Mouse (Mus musculus) E14TG2a.4 (cell line): ENCODE measurements around the gene H3f3a.

Experiments used
- H3K27me3 ChIP-seq: 2 replicates; pipeline ENCODE4 v1.6.1; 2014; ENCODE audit warnings: low read length, control low read depth; ENCODE audit not compliant: insufficient read depth
- H3K36me3 ChIP-seq: 2 replicates; pipeline ENCODE4 v1.6.1; 2014; ENCODE audit warnings: low read length, control low read depth; ENCODE audit not compliant: insufficient read depth
- H3K4me1 ChIP-seq: replicated peaks from 2 replicates; pipeline ENCODE4 v1.6.1; 2014; ENCODE audit warnings: low read depth, low read length, control low read depth
- H3K4me3 ChIP-seq: replicated peaks from 2 replicates; pipeline ENCODE4 v1.5.1; 2014; ENCODE audit warnings: mild to moderate bottlenecking, low read length
- H3K9me3 ChIP-seq: 2 replicates; pipeline ENCODE4 v1.6.1; 2014; ENCODE audit warnings: low read length, control low read depth
- CTCF ChIP-seq: conservative IDR thresholded peaks from 2 replicates; pipeline ENCODE4 v1.5.1; 2014; ENCODE audit warnings: low read length
- NANOG ChIP-seq: IDR thresholded peaks from 2 replicates; pipeline ENCODE4 v1.6.1; 2014; ENCODE audit warnings: borderline replicate concordance, low read length, mixed read lengths
- POU5F1 ChIP-seq: IDR thresholded peaks from 2 replicates; pipeline ENCODE4 v1.6.1; 2014; ENCODE audit warnings: low read length, borderline replicate concordance

H3f3a gene

GRCm38 (mm10) chr1:180812463-180813408, 1.0 kb downstream of the H3f3a start:
- TF ChIP-seq CTCF (no peak), POU5F1 (no peak), NANOG (no peak)
- Histone ChIP-seq H3K4me3 (peak overlapping the region; percentile 97), H3K9me3 (no peaks in the 10 kb centered on the region), H3K27me3 (no peaks in the 10 kb centered on the region), H3K4me1 (peaks cover 54% of the 10 kb centered on the region), H3K36me3 (peaks cover 37% of the 10 kb centered on the region)

DNA sequence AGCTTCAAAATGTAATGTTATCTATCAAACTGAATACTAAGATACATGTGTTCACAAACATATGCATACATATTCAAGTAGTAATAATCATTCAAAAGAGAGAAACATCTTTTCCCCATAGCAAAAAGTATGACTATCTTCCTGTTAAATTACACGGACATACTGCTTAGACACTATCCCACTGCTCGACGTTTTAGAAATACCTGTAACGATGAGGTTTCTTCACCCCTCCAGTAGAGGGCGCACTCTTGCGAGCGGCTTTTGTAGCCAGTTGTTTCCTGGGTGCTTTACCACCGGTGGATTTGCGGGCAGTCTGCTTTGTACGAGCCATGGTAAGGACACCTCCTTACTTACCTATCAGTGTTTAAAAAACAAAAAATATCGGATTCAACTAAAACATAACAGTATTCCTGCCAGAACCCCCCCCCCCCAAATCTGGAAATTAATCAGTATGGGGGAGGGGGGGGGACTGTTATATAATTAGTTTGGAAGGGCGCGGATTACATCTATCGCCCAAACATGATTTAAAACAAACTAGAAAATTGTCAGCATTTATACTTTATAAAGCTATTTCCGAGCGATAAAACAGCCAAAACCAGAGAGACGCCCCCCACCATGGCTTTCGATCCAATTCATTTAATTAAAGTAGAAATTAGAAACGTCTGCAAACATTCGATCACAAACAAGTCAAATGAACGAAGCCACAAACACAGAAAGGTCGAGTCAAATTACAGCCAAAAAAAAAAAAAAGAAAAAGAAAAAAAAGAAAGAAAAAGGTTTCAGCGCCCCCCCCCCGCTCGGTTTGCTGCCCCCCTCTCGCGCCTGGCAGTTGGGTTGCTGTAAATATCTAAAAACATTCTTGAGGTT, 1.9 kb downstream of the H3f3a start:
- Histone ChIP-seq H3K4me3 (peak overlapping the region; percentile 97), H3K27me3 (no peaks in the 10 kb centered on the region), H3K9me3 (no peaks in the 10 kb centered on the region), H3K36me3 (peaks cover 46% of the 10 kb centered on the region), H3K4me1 (peaks cover 58% of the 10 kb centered on the region)
- TF ChIP-seq CTCF: peak; percentile 61
- TF ChIP-seq POU5F1: no peak
- no peak for TF ChIP-seq NANOG

DNA sequence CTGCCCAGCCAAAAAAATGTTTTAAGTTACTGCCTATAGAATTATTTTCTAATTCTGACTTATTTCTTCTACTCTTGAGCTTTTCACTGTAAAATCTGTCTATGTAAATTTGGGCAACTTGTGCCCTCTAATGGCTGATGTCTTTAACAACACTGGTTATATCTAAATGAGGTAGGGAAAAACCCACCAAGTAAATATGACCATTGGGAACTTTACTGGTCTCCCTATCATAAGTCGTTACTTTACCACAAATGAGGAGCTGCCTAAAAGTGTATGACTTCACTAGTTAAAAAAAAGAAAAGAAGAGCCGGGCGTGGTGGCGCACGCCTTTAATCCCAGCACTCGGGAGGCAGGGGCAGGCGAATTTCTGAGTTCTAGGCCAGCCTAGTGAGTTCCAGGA, 2.8 kb downstream of the H3f3a start:
- TF ChIP-seq CTCF: peak; percentile 18; the same call in 1 of the 2 replicates
- no peak for TF ChIP-seq NANOG
- Histone ChIP-seq H3K27me3 (no peaks in the 10 kb centered on the region), H3K4me1 (peaks cover 66% of the 10 kb centered on the region), H3K4me3 (peak overlapping the region; percentile 97), H3K36me3 (peaks cover 55% of the 10 kb centered on the region), H3K9me3 (no peaks in the 10 kb centered on the region)

DNA sequence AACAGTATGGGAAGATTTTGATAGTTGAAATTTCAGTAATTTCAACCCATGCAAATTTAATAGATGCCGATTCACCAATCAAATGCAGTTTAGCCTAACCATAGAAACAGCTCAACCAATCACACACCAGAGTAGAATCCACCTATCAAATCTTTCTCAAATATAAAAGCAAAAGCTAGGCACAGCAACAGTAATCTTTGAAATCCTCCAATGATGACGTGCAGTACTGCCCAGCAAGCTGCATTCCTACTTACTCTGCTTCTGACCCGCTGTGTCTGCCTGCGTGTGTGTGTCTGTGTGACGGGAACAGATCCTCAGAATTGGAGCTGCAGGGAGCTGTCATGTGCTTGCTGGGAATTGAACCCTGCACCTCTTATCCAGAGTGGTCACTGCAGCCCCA, 4.9 kb downstream of the H3f3a start:
- Histone ChIP-seq H3K27me3 (no peaks in the 10 kb centered on the region), H3K36me3 (peaks cover 76% of the 10 kb centered on the region), H3K4me1 (peaks cover 65% of the 10 kb centered on the region), H3K9me3 (no peaks in the 10 kb centered on the region), H3K4me3 (no peak overlapping the region; the same call in 1 of the 2 replicates)
- no peak for TF ChIP-seq NANOG
- no peak for TF ChIP-seq POU5F1
- TF ChIP-seq CTCF: no peak

GRCm38 (mm10) chr1:180803881-180804280, 9.9 kb downstream of the H3f3a start:
- no peak overlapping the region for H3K4me3 ChIP-seq
- no peaks in the 10 kb centered on the region for H3K27me3 ChIP-seq
- TF ChIP-seq NANOG (no peak), POU5F1 (no peak), CTCF (no peak)
- peaks cover 48% of the 10 kb centered on the region for H3K4me1 ChIP-seq
- peaks cover 85% of the 10 kb centered on the region for H3K36me3 ChIP-seq
- H3K9me3 ChIP-seq: no peaks in the 10 kb centered on the region

DNA sequence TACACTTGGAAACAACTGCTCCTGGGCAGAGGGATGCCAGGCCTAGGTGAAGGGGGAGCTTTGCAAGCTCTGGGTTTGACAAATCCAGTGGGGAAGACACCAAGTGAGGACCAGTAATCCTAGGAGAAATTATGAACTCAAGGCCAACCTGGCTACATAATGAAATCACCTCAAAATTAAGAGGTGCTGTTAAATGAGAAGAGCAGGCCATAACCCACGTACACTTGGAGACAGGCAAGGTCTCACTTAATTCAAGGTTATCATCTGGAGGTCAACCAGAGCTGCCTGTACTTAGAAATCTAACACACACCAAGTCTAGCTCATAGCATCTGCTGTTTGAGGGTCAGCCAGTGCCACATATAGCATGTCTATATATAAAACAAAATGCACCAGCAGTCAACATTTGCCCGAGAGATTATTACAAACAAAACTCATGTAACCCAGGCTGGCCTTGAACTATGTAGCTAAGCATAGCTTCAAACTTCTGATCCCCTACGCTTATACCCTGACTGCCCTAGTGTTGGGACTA, 12.2 kb downstream of the H3f3a start:
- Histone ChIP-seq H3K4me3 (no peak overlapping the region), H3K4me1 (peaks cover 27% of the 10 kb centered on the region)
- TF ChIP-seq CTCF (no peak), NANOG (no peak), POU5F1 (no peak)

GRCm38 (mm10) chr1:180800814-180801213, 12.9 kb downstream of the H3f3a start:
- H3K36me3 ChIP-seq: peaks cover 54% of the 10 kb centered on the region
- TF ChIP-seq CTCF (no peak), NANOG (no peak)
- no peaks in the 10 kb centered on the region for H3K9me3 ChIP-seq
- H3K27me3 ChIP-seq: peaks cover 8% of the 10 kb centered on the region
- peaks cover 19% of the 10 kb centered on the region for H3K4me1 ChIP-seq
- H3K4me3 ChIP-seq: no peak overlapping the region

More for the DNA sequence above, 12.2 kb downstream of the H3f3a start:
- H3K27me3 ChIP-seq: peaks cover 5% of the 10 kb centered on the region; the same call in 1 of the 2 replicates
- peaks cover 61% of the 10 kb centered on the region for H3K36me3 ChIP-seq
- no peaks in the 10 kb centered on the region for H3K9me3 ChIP-seq

DNA sequence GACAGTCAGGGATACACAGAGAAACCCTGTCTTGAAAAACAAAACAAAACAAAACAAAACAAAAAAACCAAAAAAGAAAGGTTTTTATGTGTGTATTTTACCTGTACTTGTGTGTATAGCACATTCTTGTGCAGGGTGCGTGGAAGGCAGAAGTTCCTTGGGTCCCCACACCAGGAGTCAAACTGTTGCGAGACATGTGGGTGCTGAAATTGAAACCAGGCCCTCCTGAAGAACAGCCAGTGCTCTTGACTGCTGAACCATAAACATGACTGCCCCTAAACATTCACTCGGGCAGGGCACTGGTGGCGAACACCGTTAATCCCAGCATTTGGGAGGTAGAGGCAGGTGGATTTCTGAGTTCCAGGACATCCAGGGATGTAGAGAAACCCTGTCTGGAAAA, 13.7 kb downstream of the H3f3a start:
- peaks cover 8% of the 10 kb centered on the region for H3K27me3 ChIP-seq
- no peaks in the 10 kb centered on the region for H3K9me3 ChIP-seq
- no peak for TF ChIP-seq NANOG
- TF ChIP-seq POU5F1: no peak
- TF ChIP-seq CTCF: no peak

More for the DNA sequence above, 13.7 kb downstream of the H3f3a start:
- H3K4me1 ChIP-seq: peaks cover 18% of the 10 kb centered on the region
- peaks cover 46% of the 10 kb centered on the region for H3K36me3 ChIP-seq
- no peak overlapping the region for H3K4me3 ChIP-seq
